Mouse (Mus musculus): Measurements from ENCODE around the gene Tpcn1. TPM values are rescaled to one million over a fixed set of nuclear protein-coding genes. Genes with fewer than 3 reads are reported as not detected.

The Tpcn1 gene
- polyA plus RNA-seq, 1 experiment from 2014 or later: 14.5 TPM

DNA sequence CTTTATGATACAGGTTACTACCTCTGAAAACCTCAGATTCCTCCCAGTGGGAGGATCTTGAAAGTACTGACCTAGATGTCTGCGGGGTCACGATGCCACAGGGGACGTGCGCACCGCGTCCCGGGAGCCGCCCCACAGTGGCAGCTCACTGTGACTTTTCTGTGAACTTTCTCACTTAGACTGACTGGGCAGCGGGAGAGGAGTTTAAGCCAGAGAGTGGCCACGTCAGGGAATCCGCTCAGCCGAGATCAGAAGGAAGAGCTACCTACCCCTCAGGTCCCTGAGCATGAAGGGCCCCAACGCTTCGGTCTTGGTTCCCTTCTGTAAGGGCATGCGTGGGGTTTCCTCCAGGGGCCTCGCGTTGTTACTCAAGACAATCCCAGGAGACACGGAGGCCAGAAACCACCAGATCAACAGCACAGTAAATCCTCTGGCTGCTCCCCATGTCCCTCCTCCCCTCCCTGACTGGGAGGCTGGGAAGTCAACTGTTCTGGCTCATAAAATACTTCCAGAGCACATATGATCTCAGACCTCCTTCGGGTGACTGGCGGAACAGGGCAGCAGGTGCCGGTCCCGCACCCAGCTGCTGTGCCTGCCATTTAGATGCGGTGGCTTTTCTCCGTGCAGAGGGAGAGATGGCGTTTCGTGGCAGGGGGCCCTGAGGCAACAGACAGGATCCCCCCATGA, 9.1 kb downstream of the Tpcn1 start:
- Histone ChIP-seq H3K4me3 (ENCODE audit: low read depth, low read length) (no peak overlapping the region), H3K9ac (ENCODE audit: low read length) (no peak overlapping the region), H3K27me3 (ENCODE audit: control insufficient read depth, insufficient read depth, low read length) (no peaks in the 10 kb centered on the region), H3K4me2 (ENCODE audit: low read depth, low read length, severe bottlenecking) (no peak overlapping the region), H3K27ac (ENCODE audit: low read depth, low read length) (no peak overlapping the region), H3K36me3 (ENCODE audit: control insufficient read depth, insufficient read depth, low read length) (no peaks in the 10 kb centered on the region), H3K9me3 (ENCODE audit: control insufficient read depth, low read length) (no peaks in the 10 kb centered on the region), H3K4me1 (replicated peaks; ENCODE audit: control insufficient read depth, insufficient read depth, low read length) (no peaks in the 10 kb centered on the region)
- 81% methylated on average over 26 of the region's 26 CpGs for WGBS
- DNase-seq (ENCODE audit: low spot score) (no peak), ATAC-seq (replicated peaks; ENCODE audit: low FRiP score) (no peak)

DNA sequence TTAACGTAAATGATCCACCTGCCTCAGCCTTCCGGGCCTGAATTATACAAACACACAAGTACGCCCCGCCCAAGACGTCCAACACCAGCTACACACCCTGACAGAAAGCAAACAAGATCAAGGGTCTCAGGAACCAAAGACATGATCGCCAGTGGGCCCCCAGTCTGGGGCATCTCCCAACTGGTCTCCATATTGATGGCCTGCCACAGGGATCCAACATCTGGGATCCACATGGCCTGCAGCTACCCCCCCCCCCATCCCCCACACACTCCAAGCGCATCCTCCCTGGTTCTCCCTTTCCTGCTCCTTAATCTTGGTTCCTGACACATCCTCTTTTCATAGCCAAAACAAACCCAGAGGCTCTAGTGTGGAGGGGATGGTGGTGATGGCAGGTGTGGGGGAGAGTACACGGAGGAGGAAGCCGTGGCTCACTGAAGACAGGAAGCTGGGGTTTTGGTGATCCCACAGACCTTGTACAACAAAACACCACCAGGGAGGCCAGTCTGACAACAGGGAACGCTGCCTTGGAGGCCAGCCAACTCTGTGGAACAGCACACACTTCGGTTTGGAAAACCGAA, 9.9 kb downstream of the Tpcn1 start:
- no peak overlapping the region for H3K4me3 ChIP-seq (ENCODE audit: low read depth, low read length)
- no peaks in the 10 kb centered on the region for H3K4me1 ChIP-seq (replicated peaks; ENCODE audit: control insufficient read depth, insufficient read depth, low read length)
- no peaks in the 10 kb centered on the region for H3K36me3 ChIP-seq (ENCODE audit: control insufficient read depth, insufficient read depth, low read length)
- no peaks in the 10 kb centered on the region for H3K27me3 ChIP-seq (ENCODE audit: control insufficient read depth, insufficient read depth, low read length)
- WGBS: 76% methylated on average over 12 of the region's 12 CpGs
- H3K9me3 ChIP-seq (ENCODE audit: control insufficient read depth, low read length): no peaks in the 10 kb centered on the region
- no peak overlapping the region for H3K4me2 ChIP-seq (ENCODE audit: low read depth, low read length, severe bottlenecking)
- DNase-seq (ENCODE audit: low spot score): no peak
- ATAC-seq (replicated peaks; ENCODE audit: low FRiP score): no peak
- H3K27ac ChIP-seq (ENCODE audit: low read depth, low read length): no peak overlapping the region
- H3K9ac ChIP-seq (ENCODE audit: low read length): no peak overlapping the region

DNA sequence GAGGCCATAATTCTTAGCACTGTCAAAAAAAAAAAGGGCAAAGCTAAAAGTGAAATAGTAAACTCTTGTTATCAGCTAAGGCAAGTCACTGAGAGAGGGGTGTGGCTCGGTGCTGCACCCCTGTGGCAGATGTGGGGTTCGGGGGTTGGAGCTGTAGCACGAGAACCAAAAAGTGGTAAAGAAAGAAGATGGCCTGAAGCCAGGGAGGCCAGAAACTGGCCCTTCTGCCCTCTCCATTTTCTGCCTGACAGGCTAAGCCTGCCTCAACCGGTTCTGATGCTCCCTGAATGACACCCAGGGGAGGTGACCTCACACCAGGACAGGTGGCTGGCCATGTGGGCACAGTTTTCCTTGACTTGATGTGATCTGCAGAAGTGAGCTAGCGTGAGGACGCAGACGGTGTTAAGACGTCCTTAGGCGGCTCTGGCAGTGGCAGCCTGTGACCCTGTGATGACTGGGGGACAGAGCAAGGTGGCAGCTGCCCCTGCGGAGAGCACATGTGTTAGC, 10.5 kb downstream of the Tpcn1 start:
- Histone ChIP-seq H3K4me2 (ENCODE audit: low read depth, low read length, severe bottlenecking) (no peak overlapping the region), H3K9ac (ENCODE audit: low read length) (no peak overlapping the region), H3K27ac (ENCODE audit: low read depth, low read length) (no peak overlapping the region), H3K27me3 (ENCODE audit: control insufficient read depth, insufficient read depth, low read length) (no peaks in the 10 kb centered on the region), H3K9me3 (ENCODE audit: control insufficient read depth, low read length) (no peaks in the 10 kb centered on the region), H3K4me3 (ENCODE audit: low read depth, low read length) (no peak overlapping the region), H3K4me1 (replicated peaks; ENCODE audit: control insufficient read depth, insufficient read depth, low read length) (no peaks in the 10 kb centered on the region), H3K36me3 (ENCODE audit: control insufficient read depth, insufficient read depth, low read length) (no peaks in the 10 kb centered on the region)
- ATAC-seq (replicated peaks; ENCODE audit: low FRiP score) (no peak), DNase-seq (ENCODE audit: low spot score) (no peak)
- 70% methylated on average over 10 of the region's 10 CpGs for WGBS

DNA sequence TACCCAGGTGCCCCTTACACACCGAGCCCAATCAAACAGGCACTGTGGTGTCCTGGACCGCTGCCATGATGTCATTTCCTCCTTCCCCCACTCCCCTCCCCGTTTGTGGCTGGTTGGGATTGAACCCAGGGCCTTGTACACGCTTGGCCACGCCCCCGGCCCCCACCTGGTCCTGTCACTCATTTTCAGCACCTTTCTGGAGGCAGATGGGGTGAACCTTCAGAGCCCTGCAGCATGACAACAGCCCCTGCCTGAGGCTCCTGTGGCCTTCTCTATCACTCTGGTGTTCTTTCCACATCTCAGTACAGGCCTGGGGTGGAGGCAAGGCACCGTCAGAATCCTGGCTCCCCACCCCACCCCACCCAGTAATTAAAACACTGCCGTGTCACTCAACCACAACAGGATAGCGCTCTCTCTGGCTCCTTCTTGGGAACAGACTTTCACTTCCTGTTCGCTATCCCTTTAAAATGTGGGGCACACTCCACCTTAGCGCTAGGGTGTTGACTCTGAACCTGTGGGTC, 11.6 kb downstream of the Tpcn1 start:
- 90% methylated on average over 11 of the region's 11 CpGs for WGBS
- Histone ChIP-seq H3K36me3 (ENCODE audit: control insufficient read depth, insufficient read depth, low read length) (no peaks in the 10 kb centered on the region), H3K4me3 (ENCODE audit: low read depth, low read length) (no peak overlapping the region), H3K9me3 (ENCODE audit: control insufficient read depth, low read length) (no peaks in the 10 kb centered on the region), H3K27ac (ENCODE audit: low read depth, low read length) (no peak overlapping the region), H3K4me1 (replicated peaks; ENCODE audit: control insufficient read depth, insufficient read depth, low read length) (no peaks in the 10 kb centered on the region), H3K9ac (ENCODE audit: low read length) (no peak overlapping the region), H3K4me2 (ENCODE audit: low read depth, low read length, severe bottlenecking) (no peak overlapping the region), H3K27me3 (ENCODE audit: control insufficient read depth, insufficient read depth, low read length) (no peaks in the 10 kb centered on the region)
- DNase-seq (ENCODE audit: low spot score) (no peak), ATAC-seq (replicated peaks; ENCODE audit: low FRiP score) (no peak)

DNA sequence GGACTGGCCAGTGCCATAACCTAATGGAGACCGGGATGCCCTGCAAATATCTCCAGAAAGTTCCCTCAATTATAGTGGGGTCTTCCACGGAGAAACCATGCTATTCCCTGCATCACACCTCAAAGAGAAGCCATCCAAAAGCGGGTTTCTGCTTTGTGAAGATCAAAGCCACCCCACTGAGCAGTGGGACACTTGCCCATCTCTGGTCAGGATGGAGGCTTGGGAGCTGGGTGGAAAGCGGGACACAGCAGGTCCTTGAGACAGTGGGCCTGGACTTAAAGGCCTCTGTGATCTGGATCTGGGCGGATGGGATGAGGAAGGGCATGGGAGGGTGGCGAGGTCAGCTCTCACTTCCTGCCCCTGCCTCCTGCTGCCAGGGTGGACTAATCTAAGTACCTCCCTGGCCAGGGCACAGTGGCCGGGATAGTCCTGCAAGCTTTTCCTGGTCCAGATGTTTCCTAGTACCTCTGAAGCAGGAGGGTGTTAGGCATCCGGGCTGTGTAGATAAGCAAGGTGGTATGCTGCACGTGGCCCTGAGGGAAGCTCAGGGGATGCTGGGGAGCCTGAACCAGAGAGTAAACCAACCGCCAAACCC, 13.9 kb downstream of the Tpcn1 start:
- no peak overlapping the region for H3K27ac ChIP-seq (ENCODE audit: low read depth, low read length)
- no peak for ATAC-seq (replicated peaks; ENCODE audit: low FRiP score)
- no peaks in the 10 kb centered on the region for H3K9me3 ChIP-seq (ENCODE audit: control insufficient read depth, low read length)
- H3K27me3 ChIP-seq (ENCODE audit: control insufficient read depth, insufficient read depth, low read length): no peaks in the 10 kb centered on the region
- peaks cover 3% of the 10 kb centered on the region; the same call in 1 of the 2 replicates for H3K4me1 ChIP-seq (replicated peaks; ENCODE audit: control insufficient read depth, insufficient read depth, low read length)
- 81% methylated on average over 10 of the region's 10 CpGs for WGBS
- DNase-seq (ENCODE audit: low spot score): no peak
- no peak overlapping the region for H3K4me3 ChIP-seq (ENCODE audit: low read depth, low read length)
- H3K9ac ChIP-seq (ENCODE audit: low read length): no peak overlapping the region
- H3K4me2 ChIP-seq (ENCODE audit: low read depth, low read length, severe bottlenecking): no peak overlapping the region
- no peaks in the 10 kb centered on the region for H3K36me3 ChIP-seq (ENCODE audit: control insufficient read depth, insufficient read depth, low read length)

DNA sequence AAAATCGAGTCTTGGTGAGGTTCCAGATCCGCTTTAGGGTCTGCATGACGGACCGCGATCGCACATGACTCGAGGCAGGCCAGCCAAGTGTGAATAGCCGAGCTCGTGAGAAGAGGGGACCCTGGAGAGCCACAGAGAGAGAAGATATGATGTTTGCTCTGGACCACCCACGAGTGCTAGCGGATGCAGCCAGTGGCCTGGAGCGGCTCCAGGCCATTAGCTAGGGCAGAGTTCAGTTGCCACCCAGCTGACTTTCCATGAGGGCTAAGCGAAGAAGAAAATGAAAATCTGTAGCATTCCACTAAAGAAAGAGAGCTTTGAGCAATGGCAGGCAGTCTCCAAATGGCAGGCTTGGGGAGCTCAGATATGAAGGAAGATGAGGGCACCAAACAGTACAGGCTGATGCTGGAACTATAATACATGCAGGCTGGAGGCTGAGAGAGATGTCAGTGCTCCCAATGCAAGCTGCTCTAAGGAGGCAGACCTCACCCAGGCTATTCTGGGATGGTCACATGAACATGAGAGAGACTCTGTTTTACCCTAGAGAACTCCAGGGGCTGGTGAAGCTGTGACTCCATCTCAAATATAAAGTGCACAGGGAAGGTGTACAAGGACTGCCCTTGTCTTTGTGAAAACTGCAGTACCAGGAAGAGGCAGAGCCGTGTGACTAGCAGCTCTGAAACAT, 17.3 kb downstream of the Tpcn1 start:
- H3K9ac ChIP-seq (ENCODE audit: low read length): no peak overlapping the region
- H3K4me1 ChIP-seq (replicated peaks; ENCODE audit: control insufficient read depth, insufficient read depth, low read length): peaks cover 28% of the 10 kb centered on the region
- 70% methylated on average over 14 of the region's 14 CpGs for WGBS
- ATAC-seq (replicated peaks; ENCODE audit: low FRiP score): no peak
- no peak overlapping the region for H3K27ac ChIP-seq (ENCODE audit: low read depth, low read length)
- DNase-seq (ENCODE audit: low spot score): no peak
- H3K36me3 ChIP-seq (ENCODE audit: control insufficient read depth, insufficient read depth, low read length): no peaks in the 10 kb centered on the region
- H3K4me3 ChIP-seq (ENCODE audit: low read depth, low read length): no peak overlapping the region
- H3K4me2 ChIP-seq (ENCODE audit: low read depth, low read length, severe bottlenecking): no peak overlapping the region
- H3K27me3 ChIP-seq (ENCODE audit: control insufficient read depth, insufficient read depth, low read length): no peaks in the 10 kb centered on the region
- no peaks in the 10 kb centered on the region for H3K9me3 ChIP-seq (ENCODE audit: control insufficient read depth, low read length)

DNA sequence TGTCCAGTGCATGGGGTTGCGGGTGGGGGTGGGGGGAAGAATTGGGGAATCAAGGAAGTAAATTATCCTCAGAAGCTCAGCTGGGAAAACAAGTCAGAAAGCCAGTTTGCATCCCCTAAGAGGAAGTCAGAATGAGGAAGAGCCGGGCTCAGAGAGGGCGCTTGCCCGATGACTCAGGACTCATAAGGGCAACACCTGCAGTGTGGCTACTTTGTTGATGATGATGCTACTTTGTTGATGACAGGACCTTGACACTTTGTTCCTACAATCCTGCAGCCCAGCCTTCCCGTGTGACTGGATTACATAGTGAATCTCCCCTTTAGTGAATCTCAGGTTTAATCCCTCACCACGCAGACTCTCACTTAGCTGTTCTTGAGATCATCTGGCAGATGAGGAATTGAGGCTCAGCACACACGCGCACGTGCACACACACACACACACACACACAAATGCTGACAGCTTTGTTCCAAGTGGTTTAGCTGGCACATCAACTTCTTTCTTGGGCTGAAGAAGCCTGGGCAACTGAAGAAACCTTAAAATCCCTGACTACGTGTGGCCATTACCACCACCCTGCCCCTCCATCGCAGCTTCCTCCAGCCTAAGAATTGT, 18.1 kb downstream of the Tpcn1 start:
- no peak overlapping the region for H3K27ac ChIP-seq (ENCODE audit: low read depth, low read length)
- WGBS: 89% methylated on average over 11 of the region's 11 CpGs

DNA sequence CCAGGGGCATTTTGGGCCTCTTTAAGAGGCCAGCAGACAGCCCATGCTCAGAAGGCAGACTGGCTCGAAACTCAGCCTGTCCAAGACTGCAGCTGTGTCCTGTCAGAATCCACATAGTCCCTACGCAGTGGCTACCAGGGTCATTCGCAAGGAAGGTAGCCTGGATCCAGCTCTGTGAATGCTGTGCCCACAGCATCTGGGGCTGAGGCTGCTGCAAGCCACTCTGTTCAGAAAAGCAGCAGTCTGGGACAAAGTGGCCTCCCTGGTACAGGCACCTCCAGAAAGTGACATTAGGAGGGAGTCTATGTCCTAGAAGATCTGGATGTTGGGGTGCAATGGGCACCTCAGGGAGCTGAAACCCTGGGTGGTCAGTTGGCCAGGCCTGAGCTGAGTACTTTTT, 18.7 kb downstream of the Tpcn1 start:
- Histone ChIP-seq H3K27me3 (ENCODE audit: control insufficient read depth, insufficient read depth, low read length) (no peaks in the 10 kb centered on the region), H3K4me2 (ENCODE audit: low read depth, low read length, severe bottlenecking) (no peak overlapping the region), H3K4me1 (replicated peaks; ENCODE audit: control insufficient read depth, insufficient read depth, low read length) (peaks cover 39% of the 10 kb centered on the region), H3K9ac (ENCODE audit: low read length) (no peak overlapping the region), H3K9me3 (ENCODE audit: control insufficient read depth, low read length) (no peaks in the 10 kb centered on the region), H3K36me3 (ENCODE audit: control insufficient read depth, insufficient read depth, low read length) (no peaks in the 10 kb centered on the region), H3K4me3 (ENCODE audit: low read depth, low read length) (no peak overlapping the region), H3K27ac (ENCODE audit: low read depth, low read length) (no peak overlapping the region)
- ATAC-seq (replicated peaks; ENCODE audit: low FRiP score): no peak
- no peak for DNase-seq (ENCODE audit: low spot score)
- 90% methylated on average over 3 of the region's 3 CpGs for WGBS

More for the DNA sequence above, 18.1 kb downstream of the Tpcn1 start:
- Histone ChIP-seq H3K4me2 (ENCODE audit: low read depth, low read length, severe bottlenecking) (no peak overlapping the region), H3K9ac (ENCODE audit: low read length) (no peak overlapping the region), H3K4me1 (replicated peaks; ENCODE audit: control insufficient read depth, insufficient read depth, low read length) (peaks cover 36% of the 10 kb centered on the region), H3K27me3 (ENCODE audit: control insufficient read depth, insufficient read depth, low read length) (no peaks in the 10 kb centered on the region), H3K36me3 (ENCODE audit: control insufficient read depth, insufficient read depth, low read length) (no peaks in the 10 kb centered on the region), H3K9me3 (ENCODE audit: control insufficient read depth, low read length) (no peaks in the 10 kb centered on the region), H3K4me3 (ENCODE audit: low read depth, low read length) (no peak overlapping the region)
- ATAC-seq (replicated peaks; ENCODE audit: low FRiP score) (no peak), DNase-seq (ENCODE audit: low spot score) (no peak)
